Mouse (Mus musculus): ENCODE results near the gene Hist2h3c2. TPM values are rescaled to one million over a fixed set of nuclear protein-coding genes. Genes with fewer than 3 reads are reported as not detected.
"Not testable (repeated sequence)": the region's sequence is repeated elsewhere in the genome, so short reads cannot be mapped to it uniquely, and the experiment has no call there.

Gene Hist2h3c2
- 91.6 and 122 TPM in 2 replicates for polyA plus RNA-seq (2012; rRNA removed)
- 13.6 and 14.6 TPM in 2 replicates for polyA plus RNA-seq (2014; fragmentation: Nextera tagmentation; extraction: Ambion mirVana)

- Histone ChIP-seq H3K27ac (peak within 1 kb of the TSS; percentile 98), H3K4me3 (ENCODE audit: insufficient read depth in 1 of 2, low read depth in 2 of 2, low read length in 2 of 2) (peak within 1 kb of the TSS; percentile 57 to 73), H3K4me1 (replicated peaks; ENCODE audit: control insufficient read depth in 2 of 2, insufficient read depth in 2 of 2, low read length in 1 of 2) (peaks cover 20 to 31% of the 10 kb centered on the region in 2 experiments), H3K9ac (replicated peaks) (peak within 1 kb of the TSS; percentile 95), H3K4me2 (ENCODE audit: low read depth) (peak within 1 kb of the TSS; percentile 92)
- H3K27me3 ChIP-seq (ENCODE audit: control insufficient read depth, insufficient read depth, low read length); H3K9me3 ChIP-seq (ENCODE audit: control insufficient read depth, low read length); DNase-seq (ENCODE audit: low read depth in 3 of 3, low spot score in 3 of 3); H3K36me3 ChIP-seq (replicated peaks; ENCODE audit: control insufficient read depth, insufficient read depth, low read depth): not testable (repeated sequence)
- under 1% methylated on average over 19 of the region's 68 CpGs for WGBS (ENCODE audit: insufficient replicate concordance)
- ATAC-seq (ENCODE audit: insufficient read depth) = peak; percentile 78
Measured at GRCm38 (mm10) chr3:96238954-96239793, at the start of gene Hist2h3c2. Gene Hist2h3c2 (minus strand): TSS chr3:96239127.

DNA sequence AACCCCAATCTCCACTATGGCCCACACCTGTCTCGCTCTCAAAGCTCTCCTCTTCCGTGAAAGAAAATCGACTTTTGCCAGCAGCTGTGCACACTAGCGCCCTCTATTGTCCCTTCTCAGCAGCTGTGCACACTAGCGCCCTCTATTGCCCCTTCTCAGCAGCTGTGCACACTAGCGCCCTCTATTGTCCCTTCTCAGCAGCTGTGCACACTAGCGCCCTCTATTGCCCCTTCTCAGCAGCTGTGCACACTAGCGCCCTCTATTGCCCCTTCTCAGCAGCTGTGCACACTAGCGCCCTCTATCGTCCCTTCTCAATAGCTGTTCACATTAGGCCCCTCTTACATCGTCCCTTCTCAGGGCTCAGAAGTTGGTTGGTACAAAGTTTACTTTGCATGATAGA, 48.4 kb upstream of the Hist2h3c2 start:
- not testable (repeated sequence) for DNase-seq (ENCODE audit: low read depth in 3 of 3, low spot score in 3 of 3); ATAC-seq (ENCODE audit: insufficient read depth)
- WGBS (ENCODE audit: insufficient replicate concordance) = 82% methylated on average over 11 of the region's 11 CpGs

DNA sequence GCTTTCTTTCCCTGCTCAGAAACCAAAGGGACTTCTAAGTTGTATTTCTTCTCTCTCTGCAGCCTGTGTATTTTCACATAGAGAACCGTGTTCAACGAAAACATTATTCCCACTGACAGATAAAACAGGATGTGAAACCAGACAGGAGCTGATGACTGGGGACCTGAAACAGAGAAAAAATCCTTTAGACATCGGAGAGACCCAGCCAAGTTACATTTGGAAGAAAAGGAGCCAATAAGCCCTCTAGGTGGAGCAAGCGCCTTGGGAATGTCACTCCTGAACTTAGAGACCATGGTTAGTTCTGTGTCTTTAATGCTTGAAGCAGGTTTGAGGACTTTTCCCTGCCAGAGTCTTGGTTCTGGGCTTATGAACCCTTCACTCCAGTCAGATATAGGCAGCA, 45.5 kb upstream of the Hist2h3c2 start:
- Histone ChIP-seq H3K4me1 (replicated peaks; ENCODE audit: control insufficient read depth in 2 of 2, insufficient read depth in 2 of 2, low read length in 1 of 2) (no peaks in the 10 kb centered on the region), H3K27me3 (ENCODE audit: control insufficient read depth, insufficient read depth, low read length) (no peaks in the 10 kb centered on the region; the same call in 1 of the 2 replicates), H3K9ac (replicated peaks) (no peak overlapping the region), H3K4me2 (ENCODE audit: low read depth) (no peak overlapping the region), H3K4me3 (ENCODE audit: insufficient read depth in 1 of 2, low read depth in 2 of 2, low read length in 2 of 2) (no peak overlapping the region), H3K27ac (no peak overlapping the region), H3K9me3 (ENCODE audit: control insufficient read depth, low read length) (no peaks in the 10 kb centered on the region), H3K36me3 (replicated peaks; ENCODE audit: control insufficient read depth, insufficient read depth, low read depth) (no peaks in the 10 kb centered on the region)
- WGBS (ENCODE audit: insufficient replicate concordance) = 16% methylated on average over 4 of the region's 4 CpGs
- TF ChIP-seq EP300 (IDR thresholded peaks at IDR 0.05; ENCODE audit: low read depth) (no peak), CTCF (IDR thresholded peaks at IDR 0.05; ENCODE audit: low read depth) (peak; percentile 34)
- ATAC-seq (ENCODE audit: insufficient read depth) = no peak
- DNase-seq (ENCODE audit: low read depth in 3 of 3, low spot score in 3 of 3) = no peak

More for the DNA sequence above, 48.4 kb upstream of the Hist2h3c2 start:
- not testable (repeated sequence) for H3K4me1 ChIP-seq (replicated peaks; ENCODE audit: control insufficient read depth in 2 of 2, insufficient read depth in 2 of 2, low read length in 1 of 2); H3K4me3 ChIP-seq (ENCODE audit: insufficient read depth in 1 of 2, low read depth in 2 of 2, low read length in 2 of 2); H3K27me3 ChIP-seq (ENCODE audit: control insufficient read depth, insufficient read depth, low read length); H3K27ac ChIP-seq; H3K9ac ChIP-seq (replicated peaks); H3K36me3 ChIP-seq (replicated peaks; ENCODE audit: control insufficient read depth, insufficient read depth, low read depth); H3K4me2 ChIP-seq (ENCODE audit: low read depth); H3K9me3 ChIP-seq (ENCODE audit: control insufficient read depth, low read length)
- peak; percentile 91 for TF ChIP-seq CTCF (IDR thresholded peaks at IDR 0.05; ENCODE audit: low read depth)

- no peak overlapping the region for H3K4me2 ChIP-seq (ENCODE audit: low read depth)
- H3K4me1 ChIP-seq (replicated peaks; ENCODE audit: control insufficient read depth in 2 of 2, insufficient read depth in 2 of 2, low read length in 1 of 2) = peaks cover 5 to 7% of the 10 kb centered on the region in 2 experiments; a peak in 3 of 4 replicates
- WGBS (ENCODE audit: insufficient replicate concordance) = 48% methylated on average over 6 of the region's 6 CpGs
- no peak for ATAC-seq (ENCODE audit: insufficient read depth)
- no peaks in the 10 kb centered on the region for H3K36me3 ChIP-seq (replicated peaks; ENCODE audit: control insufficient read depth, insufficient read depth, low read depth)
- H3K9me3 ChIP-seq (ENCODE audit: control insufficient read depth, low read length) = no peaks in the 10 kb centered on the region
- H3K4me3 ChIP-seq (ENCODE audit: insufficient read depth in 1 of 2, low read depth in 2 of 2, low read length in 2 of 2) = no peak overlapping the region
- peak; percentile 44 for TF ChIP-seq CTCF (IDR thresholded peaks at IDR 0.05; ENCODE audit: low read depth)
- TF ChIP-seq EP300 (IDR thresholded peaks at IDR 0.05; ENCODE audit: low read depth) = no peak
- no peak overlapping the region for H3K27ac ChIP-seq
- no peak for DNase-seq (ENCODE audit: low read depth in 3 of 3, low spot score in 3 of 3)
- H3K27me3 ChIP-seq (ENCODE audit: control insufficient read depth, insufficient read depth, low read length) = no peaks in the 10 kb centered on the region; the same call in 1 of the 2 replicates
- no peak overlapping the region for H3K9ac ChIP-seq (replicated peaks)
Measured at GRCm38 (mm10) chr3:96280660-96281059, 41.7 kb upstream of the Hist2h3c2 start.

DNA sequence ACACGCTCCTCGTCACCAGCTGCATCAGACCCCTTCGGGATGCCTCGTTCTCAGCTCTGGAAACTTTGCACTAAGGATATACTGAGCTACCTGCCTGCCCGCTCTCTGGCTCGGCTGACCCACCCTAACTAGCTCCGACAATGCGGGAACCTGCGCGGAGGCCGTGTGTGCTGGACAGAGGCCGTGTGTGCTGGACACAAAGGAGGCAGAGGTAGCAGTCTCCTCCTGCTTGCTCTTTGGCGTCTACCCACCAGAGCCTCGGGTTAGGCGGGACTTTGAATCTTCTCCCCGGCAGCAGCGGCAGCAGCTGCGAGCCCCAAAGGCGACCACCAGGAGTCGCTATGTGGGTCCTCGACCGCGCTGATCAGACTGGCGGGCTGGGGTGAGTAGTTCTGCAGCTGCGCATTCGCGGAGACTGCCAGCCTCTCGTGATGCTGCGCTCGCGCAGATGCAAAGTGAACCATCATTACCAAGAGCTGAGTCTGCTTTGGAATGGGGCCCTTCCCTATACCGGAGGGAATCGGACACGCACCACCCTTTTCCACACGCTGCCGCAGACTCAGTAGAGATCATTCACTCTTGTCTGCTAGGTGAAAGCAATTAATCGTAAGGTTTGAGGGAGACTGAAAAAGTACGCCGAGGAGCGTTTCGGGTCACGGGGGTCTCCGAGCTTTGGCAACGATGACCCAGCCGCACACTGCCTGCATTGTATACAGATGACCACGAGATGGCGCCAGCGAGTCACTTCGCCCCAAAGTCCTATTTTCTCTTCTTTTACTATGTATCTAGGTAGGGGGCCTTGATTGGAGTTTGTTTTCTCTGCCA, 39.1 kb upstream of the Hist2h3c2 start:
- peak overlapping the region; percentile 70 to 74 for H3K4me3 ChIP-seq (ENCODE audit: insufficient read depth in 1 of 2, low read depth in 2 of 2, low read length in 2 of 2)
- no peaks in the 10 kb centered on the region for H3K9me3 ChIP-seq (ENCODE audit: control insufficient read depth, low read length)
- H3K9ac ChIP-seq (replicated peaks) = peak overlapping the region; percentile 90
- TF ChIP-seq CTCF (IDR thresholded peaks at IDR 0.05; ENCODE audit: low read depth) (peak; percentile 90), EP300 (IDR thresholded peaks at IDR 0.05; ENCODE audit: low read depth) (no peak)
- ATAC-seq (ENCODE audit: insufficient read depth) (peak; percentile 91), DNase-seq (ENCODE audit: low read depth in 3 of 3, low spot score in 3 of 3) (peak; percentile 69 to 74 (median 72))
- WGBS (ENCODE audit: insufficient replicate concordance) = under 1% methylated on average over 49 of the region's 49 CpGs
- peak overlapping the region; percentile 98 for H3K4me2 ChIP-seq (ENCODE audit: low read depth)
- H3K27ac ChIP-seq = peak overlapping the region; percentile 74
- no peaks in the 10 kb centered on the region for H3K36me3 ChIP-seq (replicated peaks; ENCODE audit: control insufficient read depth, insufficient read depth, low read depth)
- peaks cover 10 to 13% of the 10 kb centered on the region in 2 experiments; a peak in 3 of 4 replicates for H3K4me1 ChIP-seq (replicated peaks; ENCODE audit: control insufficient read depth in 2 of 2, insufficient read depth in 2 of 2, low read length in 1 of 2)
- H3K27me3 ChIP-seq (ENCODE audit: control insufficient read depth, insufficient read depth, low read length) = no peaks in the 10 kb centered on the region

Measured in liver, embryonic 14.5 days (tissue).